Mouse (Mus musculus): Measurements from ENCODE around the gene Cib1. TPM values are rescaled to one million over a fixed set of nuclear protein-coding genes. Genes with fewer than 3 reads are reported as not detected.

Cib1 gene
- total and polyA plus RNA-seq, 3 experiments = 84.5 to 145 TPM; not detected in 1

DNA sequence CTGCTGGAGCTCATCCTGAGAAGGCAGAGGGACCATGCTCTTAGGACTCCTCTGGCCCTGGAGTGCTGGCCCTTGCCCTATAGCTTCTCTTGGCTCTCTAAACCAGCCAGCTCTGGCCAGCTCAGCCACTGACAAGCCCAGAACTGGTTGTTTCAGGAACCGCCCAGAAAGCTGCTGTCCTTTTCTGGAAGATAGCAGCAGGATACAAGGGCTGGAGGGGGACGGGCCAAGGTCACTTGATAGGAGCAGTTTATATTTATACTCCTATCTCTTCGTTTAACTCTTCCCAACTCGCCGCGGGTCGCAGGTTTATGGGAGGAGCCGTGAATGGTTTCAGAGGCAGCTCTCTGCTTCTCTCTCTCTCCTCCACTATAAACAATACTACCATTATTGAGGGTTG, 46.6 kb downstream of the Cib1 start:
- Histone ChIP-seq H3K4me3 (ENCODE audit: control insufficient read depth in 1 of 2, insufficient read depth in 1 of 2, low read depth in 2 of 2, low read length in 2 of 2) (peak overlapping the region; percentile 76 to 85), H3K9ac (ENCODE audit: control insufficient read depth, low read depth, low read length, poor library complexity, severe bottlenecking) (peak overlapping the region; percentile 78), H3K36me3 (ENCODE audit: control insufficient read depth in 1 of 2, insufficient read depth in 2 of 2, low read length in 2 of 2) (peaks cover 0 to 14% of the 10 kb centered on the region in 2 experiments; a peak in 2 of 4 replicates), H3K27me3 (ENCODE audit: control insufficient read depth in 1 of 2, insufficient read depth in 2 of 2, low read length in 2 of 2) (no peaks in the 10 kb centered on the region), H3K27ac (ENCODE audit: control insufficient read depth, low read depth, low read length) (no peak overlapping the region; the same call in 1 of the 2 replicates), H3K9me3 (replicated peaks; ENCODE audit: insufficient read depth, low read length) (no peaks in the 10 kb centered on the region), H3K4me1 (ENCODE audit: control insufficient read depth in 1 of 2, insufficient read depth in 2 of 2, low read length in 2 of 2) (peaks cover 11 to 30% of the 10 kb centered on the region in 2 experiments), H3K79me2 (ENCODE audit: control insufficient read depth, insufficient read depth, low read length, poor library complexity) (no peaks in the 10 kb centered on the region; the same call in 1 of the 2 replicates)
- TF ChIP-seq USF2 (IDR thresholded peaks at IDR 0.05; ENCODE audit: borderline replicate concordance in 1 of 2, insufficient read depth in 1 of 2, low read depth in 1 of 2, low read length in 2 of 2) (no peak), MEF2A (IDR thresholded peaks at IDR 0.05; ENCODE audit: extremely low read depth, insufficient replicate concordance, low read depth, low read length, poor library complexity, severe bottlenecking) (peak; percentile 43; the same call in 1 of the 2 replicates), GABPA (IDR thresholded peaks at IDR 0.05; ENCODE audit: low read depth, low read length) (no peak), SIN3A (IDR thresholded peaks at IDR 0.05; ENCODE audit: low read length) (peak; percentile 32; the same call in 1 of the 2 replicates), ZMIZ1 (IDR thresholded peaks at IDR 0.05; ENCODE audit: low read depth, low read length) (no peak), TCF12 (IDR thresholded peaks at IDR 0.05; ENCODE audit: low read depth, low read length) (peak; percentile 31; the same call in 1 of the 2 replicates), POLR2A (IDR thresholded peaks at IDR 0.05; ENCODE audit: control insufficient read depth in 1 of 2, insufficient read depth in 1 of 2, low read depth in 1 of 2, low read length in 2 of 2, poor library complexity in 1 of 2) (0 out of 4 replicates have a peak, but pooled peaks of 1 of the 2 experiments have one; percentile 17), ETS1 (IDR thresholded peaks at IDR 0.05; ENCODE audit: low read depth, low read length) (peak; percentile 21; the same call in 1 of the 2 replicates), GATA1 (IDR thresholded peaks at IDR 0.05; ENCODE audit: low read depth, low read length) (peak; percentile 5; the same call in 1 of the 2 replicates), CHD1 (IDR thresholded peaks at IDR 0.05; ENCODE audit: low read depth, low read length) (no peak)
- DNase-seq (ENCODE audit: low read depth, low spot score) = peak; percentile 58

GRCm38 (mm10) chr7:80184968-80185367, 47.6 kb downstream of the Cib1 start:
- H3K27ac ChIP-seq (ENCODE audit: control insufficient read depth, low read depth, low read length) = no peak overlapping the region
- no peaks in the 10 kb centered on the region for H3K27me3 ChIP-seq (ENCODE audit: control insufficient read depth in 1 of 2, insufficient read depth in 2 of 2, low read length in 2 of 2)
- no peaks in the 10 kb centered on the region; the same call in 1 of the 2 replicates for H3K79me2 ChIP-seq (ENCODE audit: control insufficient read depth, insufficient read depth, low read length, poor library complexity)
- no peak for DNase-seq (ENCODE audit: low read depth, low spot score)
- H3K4me1 ChIP-seq (ENCODE audit: control insufficient read depth in 1 of 2, insufficient read depth in 2 of 2, low read length in 2 of 2) = peaks cover 16 to 40% of the 10 kb centered on the region in 2 experiments
- H3K9ac ChIP-seq (ENCODE audit: control insufficient read depth, low read depth, low read length, poor library complexity, severe bottlenecking) = no peak overlapping the region
- H3K36me3 ChIP-seq (ENCODE audit: control insufficient read depth in 1 of 2, insufficient read depth in 2 of 2, low read length in 2 of 2) = peaks cover 0 to 21% of the 10 kb centered on the region in 2 experiments; a peak in 2 of 4 replicates
- TF ChIP-seq RCOR1 (IDR thresholded peaks at IDR 0.05; ENCODE audit: low read depth, low read length) (no peak), GATA1 (IDR thresholded peaks at IDR 0.05; ENCODE audit: low read depth, low read length) (no peak), JUND (IDR thresholded peaks at IDR 0.05; ENCODE audit: low read depth, low read length) (no peak), TCF12 (IDR thresholded peaks at IDR 0.05; ENCODE audit: low read depth, low read length) (no peak), USF1 (IDR thresholded peaks at IDR 0.05; ENCODE audit: low read depth, low read length) (no peak), HCFC1 (IDR thresholded peaks at IDR 0.05; ENCODE audit: low read depth, low read length) (no peak), CHD2 (IDR thresholded peaks at IDR 0.05; ENCODE audit: low read length) (no peak), POLR2AphosphoS5 (IDR thresholded peaks at IDR 0.05; ENCODE audit: borderline replicate concordance, low read depth, low read length) (no peak), SIN3A (IDR thresholded peaks at IDR 0.05; ENCODE audit: low read length) (no peak), ZC3H11A (IDR thresholded peaks at IDR 0.05; ENCODE audit: low read depth, low read length) (no peak), CTCF (IDR thresholded peaks at IDR 0.05 in 2 of 3, conservative IDR thresholded peaks at IDR 0.05 in 1 of 3; ENCODE audit: control insufficient read depth in 1 of 3, insufficient read depth in 1 of 3, low read depth in 2 of 3, low read length in 3 of 3, poor library complexity in 1 of 3, severe bottlenecking in 1 of 3) (no peak), NRF1 (IDR thresholded peaks at IDR 0.05; ENCODE audit: insufficient read depth, low read depth, low read length, poor library complexity, severe bottlenecking) (no peak), USF2 (IDR thresholded peaks at IDR 0.05; ENCODE audit: borderline replicate concordance in 1 of 2, insufficient read depth in 1 of 2, low read depth in 1 of 2, low read length in 2 of 2) (no peak), EP300 (IDR thresholded peaks at IDR 0.05; ENCODE audit: low read depth in 1 of 2, low read length in 2 of 2) (no peak), KAT2A (conservative IDR thresholded peaks at IDR 0.05; ENCODE audit: low read depth, low read length) (no peak)
- H3K9me3 ChIP-seq (replicated peaks; ENCODE audit: insufficient read depth, low read length) = no peaks in the 10 kb centered on the region
- no peak overlapping the region for H3K4me3 ChIP-seq (ENCODE audit: control insufficient read depth in 1 of 2, insufficient read depth in 1 of 2, low read depth in 2 of 2, low read length in 2 of 2)
